Mouse (Mus musculus) skeletal muscle tissue, adult 2 months (tissue): ENCODE data around the gene Cnih1.

Experiments
- DNase-seq: peaks from one replicate; pipeline ENCODE4 v3.0.0-alpha.2; 2012; ENCODE audit warnings: low read depth, low spot score

Gene Cnih1

GRCm38 (mm10) chr14:46725743-46726142, 62.5 kb downstream of the Cnih1 start:
- DNase-seq, result no peak
